Mouse (Mus musculus): Measurements from ENCODE around the gene Dpf1.

The Dpf1 gene

DNA sequence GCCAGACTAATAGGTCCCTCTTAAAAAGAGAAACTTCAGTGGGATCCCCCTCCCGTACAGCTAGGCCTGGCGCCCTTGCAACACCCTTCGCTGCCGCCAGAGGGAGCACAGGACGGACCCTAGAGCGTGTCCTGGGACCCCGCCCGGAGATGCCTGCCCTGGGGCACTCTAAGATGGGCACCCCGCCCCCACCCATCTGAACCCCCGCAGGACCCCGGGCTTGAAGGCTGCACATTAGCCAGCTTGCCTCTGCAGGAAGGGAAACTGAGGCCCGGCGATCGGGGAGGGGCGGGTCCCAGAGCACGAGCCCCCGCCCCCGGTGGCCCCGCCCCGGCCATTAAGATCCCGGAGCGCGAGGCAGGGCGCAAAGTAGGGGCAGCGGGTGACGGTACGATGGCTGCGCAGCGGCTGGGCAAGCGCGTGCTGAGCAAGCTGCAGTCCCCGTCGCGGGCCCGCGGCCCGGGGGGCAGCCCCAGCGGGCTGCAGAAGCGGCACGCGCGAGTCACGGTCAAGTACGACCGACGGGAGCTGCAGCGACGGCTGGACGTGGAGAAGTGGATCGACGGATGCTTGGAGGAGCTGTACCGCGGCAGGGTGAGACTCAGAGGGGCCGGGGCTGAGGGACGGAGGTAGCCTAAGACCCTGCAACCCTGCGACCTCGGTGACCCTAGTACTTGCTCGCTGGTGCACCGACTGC, 14.7 kb upstream of the Dpf1 start, which contains the start of gene Ppp1r14a:
Gene Ppp1r14a, plus strand, starts transcription at position 367 of the 697 bp plus-strand sequence.
- DNase-seq = peak; percentile 77

DNA sequence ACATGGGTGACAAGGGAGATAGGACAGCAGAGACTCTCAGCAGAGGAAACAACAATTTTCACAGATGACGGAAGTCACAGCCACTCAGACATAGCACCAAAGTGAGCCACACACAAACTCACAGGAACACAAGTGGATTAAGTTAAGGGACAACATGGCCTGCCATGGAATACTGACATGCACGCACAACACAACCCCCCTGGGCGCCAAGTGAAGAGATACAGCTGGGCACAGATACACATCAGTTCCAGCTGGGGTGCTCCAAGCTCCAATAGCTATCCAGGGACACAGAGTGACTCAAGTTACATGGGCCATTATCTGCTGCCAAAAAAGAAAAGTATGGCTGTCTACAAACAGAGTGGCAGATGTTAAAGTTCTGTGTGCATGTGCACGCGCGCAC, 13.9 kb upstream of the Dpf1 start:
- peak; percentile 43 for DNase-seq

DNA sequence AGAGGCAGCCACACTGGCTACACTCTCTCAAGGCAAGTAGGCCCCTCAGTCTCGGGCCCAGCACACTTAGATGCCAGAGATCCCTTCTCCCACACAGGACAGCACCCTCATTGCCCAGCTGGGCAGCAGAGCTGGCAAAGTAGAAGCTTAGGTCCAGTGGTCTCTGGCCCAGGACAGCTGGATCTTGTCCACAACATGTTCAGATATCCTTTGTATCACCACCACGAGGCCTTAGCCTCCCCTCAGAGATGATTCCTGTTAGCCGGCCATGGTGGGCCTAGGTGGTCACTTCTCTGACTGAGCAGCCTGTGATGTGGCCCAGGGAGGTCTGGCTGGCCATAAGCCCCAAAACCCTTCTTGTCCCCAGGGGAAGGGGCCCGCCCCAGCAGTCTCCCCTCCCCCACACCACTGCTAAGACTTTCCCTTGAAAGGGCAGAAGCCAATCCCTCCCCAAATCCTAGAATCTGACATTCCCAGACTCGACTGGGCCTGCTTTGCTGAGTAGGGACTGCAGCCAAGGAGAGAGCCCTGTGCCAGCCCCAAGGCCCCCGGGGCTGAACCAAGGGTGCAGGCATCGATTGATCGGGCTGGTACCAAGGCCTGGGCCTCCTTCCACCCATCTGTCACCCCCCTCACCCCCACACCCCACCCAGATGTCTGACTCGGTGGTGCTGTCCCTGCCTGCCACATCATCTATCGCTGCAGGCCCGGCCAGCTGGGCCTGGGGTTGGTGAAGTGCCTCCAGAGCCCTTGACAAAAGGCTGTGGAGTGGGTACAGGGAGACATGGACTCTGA, 12.9 kb upstream of the Dpf1 start:
- peak; percentile 55 for DNase-seq

DNA sequence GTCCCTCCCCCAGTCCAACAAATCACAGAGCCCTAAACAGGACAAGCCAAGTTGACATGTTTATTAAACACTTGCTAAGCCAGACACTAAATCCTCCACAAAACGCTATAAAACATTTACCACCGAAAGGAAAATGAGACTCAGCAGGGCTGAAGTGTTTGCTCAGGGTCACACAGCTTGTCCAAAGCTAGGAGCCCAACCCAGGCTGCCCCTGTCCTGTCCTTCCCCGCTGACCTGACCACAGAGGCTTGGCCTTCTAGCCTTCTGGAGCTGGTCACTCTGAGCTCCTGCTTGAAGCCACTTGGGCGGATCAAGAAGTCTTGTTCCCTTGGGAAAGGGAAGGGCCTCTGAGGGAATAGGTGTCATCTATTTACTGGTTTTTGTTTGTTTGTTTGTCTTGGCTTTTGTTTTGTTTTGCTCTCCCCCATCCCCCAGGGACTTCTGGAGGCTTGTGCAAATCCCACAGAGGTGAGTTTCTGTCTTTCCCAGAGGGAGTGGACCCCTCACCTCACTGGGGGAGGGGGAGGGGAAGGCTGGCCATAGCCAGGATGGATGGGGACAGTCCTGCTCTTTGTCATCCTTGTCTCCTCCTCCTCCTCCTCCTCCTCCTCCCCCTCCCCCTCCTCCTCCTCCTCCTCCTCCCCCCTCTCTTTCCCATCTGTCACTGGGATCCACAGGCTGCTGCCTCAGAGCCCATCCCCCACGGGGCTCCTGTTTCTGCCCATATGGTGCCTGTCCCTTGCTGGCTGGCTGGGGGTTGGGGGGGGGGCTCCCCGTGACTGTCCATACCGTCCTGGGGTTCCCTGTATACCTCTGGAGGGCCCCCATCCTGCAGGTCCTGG, 11.9 kb upstream of the Dpf1 start:
- DNase-seq = peak; percentile 87

DNA sequence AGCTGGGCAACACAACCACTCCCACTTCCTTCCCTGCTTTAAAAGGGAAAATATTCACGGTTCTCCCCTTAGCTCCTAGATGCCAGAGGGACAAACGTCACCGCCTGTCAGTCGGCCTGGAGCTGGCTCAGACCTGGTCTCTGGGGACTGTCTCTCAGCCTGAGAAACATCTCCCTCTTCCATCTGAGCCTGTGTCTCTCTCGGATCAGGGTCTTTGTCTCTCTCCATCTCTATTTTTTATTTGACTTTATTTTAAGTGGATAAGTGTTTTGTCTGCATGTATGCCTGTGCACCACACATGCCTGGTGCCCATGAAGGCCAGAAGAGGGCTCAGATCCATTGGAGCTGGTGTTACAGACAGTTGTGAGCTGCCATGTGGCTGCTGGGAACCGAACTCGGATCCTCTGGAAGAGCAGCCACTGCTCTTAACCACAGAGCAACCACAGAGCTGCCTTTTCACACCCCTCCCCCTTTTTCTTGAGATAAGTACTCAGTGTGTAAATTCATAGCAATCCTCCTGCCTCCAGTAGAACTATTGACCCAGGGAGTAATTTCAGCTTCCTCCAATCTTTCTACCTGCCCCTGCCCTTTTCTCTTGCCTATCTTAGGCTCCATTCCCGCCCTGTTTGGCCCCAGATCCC, 11.2 kb upstream of the Dpf1 start:
- peak; percentile 81 for DNase-seq

DNA sequence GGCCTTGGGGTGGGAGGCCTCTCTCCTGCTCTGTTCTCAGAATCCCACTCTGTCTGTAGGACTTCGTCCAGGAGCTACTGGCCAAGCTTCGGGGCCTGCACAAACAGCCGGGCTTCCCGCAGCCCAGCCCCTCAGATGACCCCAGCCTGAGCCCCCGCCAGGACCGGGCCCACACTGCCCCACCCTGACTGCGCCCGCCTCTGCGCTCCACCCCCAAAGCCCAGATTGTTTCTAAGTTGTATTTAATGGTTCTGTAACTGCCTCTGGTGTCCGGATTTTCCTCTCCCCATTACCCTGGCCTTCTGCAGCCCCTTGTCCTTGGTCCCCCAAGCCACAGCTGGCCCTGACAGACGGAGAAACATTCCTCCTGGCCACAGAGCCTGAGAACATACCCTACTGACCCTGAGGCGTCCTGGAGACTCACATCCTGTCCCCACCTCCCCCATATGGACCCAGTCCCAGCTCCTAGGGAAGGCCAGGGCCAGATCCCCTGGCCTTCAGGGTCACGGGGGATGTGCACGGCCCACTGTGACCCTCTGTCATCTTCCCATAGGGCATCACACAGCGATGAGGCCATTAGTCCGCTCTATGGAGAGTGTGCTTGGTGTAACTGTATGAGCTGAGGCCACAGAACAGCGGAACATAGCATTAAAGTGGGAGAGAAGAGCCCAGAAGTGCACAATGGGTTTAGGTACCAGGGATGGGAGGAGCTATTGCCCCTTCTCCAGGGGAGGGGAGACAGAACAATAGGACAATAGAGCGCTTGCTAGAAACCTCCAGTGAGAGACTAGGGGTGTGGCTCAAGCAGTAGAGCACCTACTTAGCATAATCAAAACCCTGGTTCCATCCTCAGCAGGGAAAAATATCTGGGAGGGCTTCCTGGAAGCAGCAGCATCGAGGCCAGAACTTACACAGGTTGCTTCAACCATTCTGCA, 10.4 kb upstream of the Dpf1 start:
- peak; percentile 52 for DNase-seq

DNA sequence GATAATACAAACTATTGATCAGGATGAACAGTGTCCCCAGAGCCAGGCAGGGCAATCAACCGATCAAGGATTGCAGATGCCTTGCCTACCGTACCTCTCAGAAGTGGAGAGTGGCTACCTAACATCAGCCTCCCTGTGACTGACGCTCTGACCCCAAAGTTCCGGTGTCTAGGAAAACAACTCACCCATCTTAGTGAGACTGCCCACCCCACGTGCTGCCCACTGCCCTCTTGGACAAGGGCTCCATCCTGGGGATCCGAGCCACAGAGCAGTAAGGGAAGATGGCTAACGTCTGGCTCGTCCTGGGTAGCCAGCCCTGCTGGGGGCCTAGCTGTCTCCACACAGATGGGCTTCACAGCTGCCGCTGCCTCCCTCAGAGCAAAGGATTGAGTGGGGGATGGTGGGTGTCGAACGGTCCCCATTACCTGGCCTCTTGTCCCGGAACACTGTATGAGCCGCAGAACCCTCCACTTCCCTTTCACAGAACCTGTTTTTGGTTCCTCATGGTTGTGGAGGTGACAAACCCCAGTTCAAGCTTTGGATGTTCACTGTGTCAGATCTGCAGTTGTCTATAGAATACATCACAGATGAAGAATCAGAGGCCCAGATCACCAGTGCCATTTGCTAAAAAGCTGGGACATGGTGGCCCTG, 9.5 kb upstream of the Dpf1 start:
- no peak for DNase-seq

DNA sequence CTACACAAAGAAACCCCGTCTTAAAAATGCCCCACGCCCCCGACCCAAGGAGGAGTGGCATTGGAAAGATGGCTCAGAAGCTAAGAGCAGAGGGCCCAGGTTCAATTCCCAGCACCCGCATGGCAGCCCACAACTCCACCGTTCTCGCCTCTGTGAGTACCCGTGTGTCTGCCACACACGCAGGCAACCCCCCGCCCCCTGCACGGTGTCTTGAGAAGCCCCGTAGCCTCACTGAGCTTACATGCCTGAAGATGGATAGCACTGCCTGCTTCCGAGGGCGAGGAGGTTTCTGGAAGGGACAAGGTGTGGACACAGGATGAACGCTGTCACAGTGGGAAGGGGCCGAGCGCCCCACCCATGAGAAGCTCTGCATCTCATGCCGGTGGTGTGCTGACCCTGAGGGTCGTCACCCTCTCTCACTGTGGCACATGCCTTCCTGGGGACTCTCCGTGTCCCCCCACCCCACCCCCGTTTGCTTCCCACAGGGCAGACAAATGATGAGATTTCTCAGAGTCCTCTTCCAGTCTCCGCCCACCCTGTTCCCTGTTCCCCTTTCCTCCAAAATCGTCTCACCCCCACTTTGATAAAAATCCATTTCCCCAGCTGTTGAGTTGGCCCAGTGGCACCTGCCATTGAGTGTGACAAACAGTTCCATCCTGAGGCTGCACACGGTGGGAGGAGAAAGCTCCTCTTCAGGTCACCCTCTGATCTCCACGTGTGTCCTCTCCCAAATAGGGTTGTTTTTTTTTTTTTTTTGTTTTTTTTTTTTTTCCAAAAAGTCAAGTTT, 7.7 kb upstream of the Dpf1 start:
- DNase-seq = no peak

DNA sequence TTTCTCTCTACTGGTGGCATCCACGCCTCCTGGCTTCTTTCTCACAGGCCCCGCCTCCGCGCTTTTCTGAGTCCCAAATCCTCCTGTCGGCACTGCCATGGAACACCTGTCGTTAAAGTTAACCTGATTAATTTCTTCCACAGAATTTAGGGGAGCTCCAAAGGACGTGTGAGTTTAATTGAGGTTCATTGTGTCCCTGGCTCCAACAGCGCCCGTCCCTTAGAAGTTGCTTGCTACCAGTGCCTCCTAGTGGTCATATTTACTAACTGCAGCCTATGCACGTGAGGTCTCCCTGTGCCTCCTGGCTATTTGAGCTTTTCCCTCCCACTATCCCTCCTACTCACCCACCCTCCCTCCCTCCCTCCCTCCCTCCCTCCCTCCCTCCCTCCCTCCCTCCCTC, 6.8 kb upstream of the Dpf1 start:
- DNase-seq = peak; percentile 89

DNA sequence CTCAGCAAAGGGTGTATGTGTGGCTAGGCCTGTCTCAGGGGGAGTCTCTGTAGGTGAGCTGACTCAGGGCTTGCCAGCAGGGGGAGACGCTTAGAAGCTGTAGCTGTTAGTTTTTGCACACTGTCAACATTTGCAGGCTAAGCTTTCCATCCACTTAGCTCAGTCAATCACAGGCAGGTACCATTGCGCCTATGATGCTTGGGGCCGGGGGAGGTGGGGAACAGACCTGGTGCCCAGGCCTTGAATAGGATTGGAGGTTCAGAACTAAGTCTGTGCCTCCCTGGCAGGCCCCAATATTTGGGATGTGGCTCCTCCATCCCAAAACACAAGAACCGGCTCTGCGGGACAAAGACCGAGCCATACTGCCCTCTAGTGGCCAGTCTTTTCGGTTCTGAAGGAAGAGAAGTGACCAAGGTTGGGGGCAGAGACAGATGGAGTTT, 2.6 kb upstream of the Dpf1 start:
- DNase-seq = peak; percentile 84

DNA sequence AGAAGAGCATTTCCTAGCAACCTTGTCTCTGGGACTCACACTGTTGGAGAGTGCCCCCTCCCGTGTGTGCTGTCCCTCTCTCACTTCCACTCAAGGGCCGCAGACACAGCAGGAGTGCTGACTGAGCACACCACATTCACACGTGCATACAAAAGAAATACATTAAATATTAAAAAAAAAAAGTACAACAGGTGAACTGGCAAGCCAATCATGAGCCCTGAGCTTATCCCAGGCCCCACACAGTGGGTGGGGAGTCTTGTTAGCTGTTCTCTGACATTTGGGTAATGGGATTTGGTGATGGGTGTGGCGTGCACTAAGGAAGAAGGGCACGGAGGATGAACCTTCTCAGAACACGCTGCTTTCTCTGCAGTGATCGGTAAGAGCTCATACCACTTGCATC, 1.1 kb upstream of the Dpf1 start:
- no peak for DNase-seq

DNA sequence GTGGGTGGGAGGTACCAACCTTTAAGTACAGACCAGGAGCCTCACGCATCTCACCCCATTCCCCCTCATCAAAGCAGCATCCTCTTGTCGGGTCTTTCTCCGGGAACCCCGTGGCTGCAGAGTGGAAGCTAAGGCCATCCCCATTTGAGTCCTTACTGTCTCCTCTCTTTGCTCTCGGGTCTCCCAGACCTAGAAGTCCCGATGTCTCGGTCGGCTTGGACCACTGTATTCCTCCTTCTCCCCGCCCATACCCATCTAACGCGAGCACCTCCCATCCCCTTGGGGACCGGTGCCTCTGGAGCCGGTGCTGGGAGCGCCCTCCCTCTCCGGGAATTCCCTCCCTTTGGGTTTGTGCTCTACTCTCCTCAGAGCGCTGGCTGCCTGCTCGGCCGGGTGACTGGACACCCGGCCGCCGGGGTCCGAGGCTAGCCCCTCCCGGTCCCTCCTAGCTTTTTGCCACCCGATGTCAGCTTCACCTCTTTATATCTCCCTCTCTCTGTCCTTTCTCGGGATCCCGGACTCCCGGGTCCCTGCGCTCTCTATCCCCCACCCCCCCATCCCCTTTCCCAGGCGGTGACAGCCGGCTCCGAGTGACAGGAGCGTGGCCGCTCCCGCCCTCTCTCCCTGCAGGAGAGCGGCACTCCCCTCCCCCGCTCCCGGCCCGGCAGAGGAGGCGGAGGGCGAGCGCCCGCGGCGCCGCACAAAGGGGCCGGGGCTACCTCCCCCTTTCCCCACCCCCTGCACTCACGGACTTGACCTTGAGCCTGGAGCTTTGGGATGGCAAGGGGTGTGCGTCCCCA, 912 bp downstream of the Dpf1 start:
- peak; percentile 47 for DNase-seq

DNA sequence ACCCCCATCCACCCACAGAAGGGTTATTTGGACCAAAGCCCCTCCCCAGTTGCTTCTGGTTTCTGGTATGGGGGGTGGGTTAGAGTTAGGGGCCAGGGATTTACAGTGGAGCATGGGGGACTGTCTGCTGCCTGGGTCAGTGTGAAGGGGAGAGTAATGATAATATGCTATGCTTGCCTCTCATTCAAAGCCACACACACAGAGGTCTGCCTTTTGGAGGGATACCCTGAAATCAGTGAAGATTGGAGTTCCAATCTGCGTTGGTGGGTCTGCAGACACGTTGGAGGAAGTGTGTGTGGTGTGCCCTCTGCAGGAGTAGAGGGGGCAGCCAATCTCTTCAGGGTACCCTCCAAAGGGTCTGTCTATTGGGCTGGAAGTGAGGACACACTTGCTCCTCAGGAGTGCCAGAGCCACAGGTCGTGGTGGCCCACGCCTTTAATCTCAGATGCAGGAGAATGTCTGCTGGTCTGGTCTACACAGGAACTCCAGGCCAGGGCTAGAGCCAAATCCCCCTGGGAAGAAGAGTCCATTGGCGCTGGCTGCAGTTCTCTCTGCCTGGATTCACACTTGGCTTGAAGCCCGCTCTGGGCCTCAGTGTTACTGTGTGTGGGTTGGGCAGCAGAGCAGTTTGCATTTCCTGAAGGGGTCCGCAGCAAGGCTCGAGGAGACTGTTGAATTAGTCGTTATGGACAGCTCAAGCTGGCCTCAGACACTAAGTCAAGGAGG, 1.7 kb downstream of the Dpf1 start:
- peak; percentile 67 for DNase-seq

DNA sequence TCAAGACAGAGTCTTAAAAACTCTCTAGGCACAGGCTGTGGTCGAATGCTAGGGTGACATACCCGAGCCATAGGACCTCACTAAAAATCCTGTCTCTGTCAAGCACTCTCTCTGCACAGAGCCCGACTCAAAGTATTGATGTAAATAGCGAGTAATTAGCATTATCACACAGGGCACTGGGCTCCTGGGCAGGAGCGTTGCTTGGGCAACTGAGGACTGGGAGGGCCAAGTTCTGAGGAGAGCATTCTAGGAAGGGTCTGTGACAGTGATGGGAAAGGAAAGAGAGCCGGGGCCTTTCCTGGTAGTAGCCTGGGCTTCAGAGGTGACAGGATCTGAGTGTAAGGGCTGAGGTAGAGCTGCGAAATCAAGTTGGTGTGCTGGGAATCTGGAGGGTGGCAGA, 2.4 kb downstream of the Dpf1 start:
- DNase-seq = no peak

DNA sequence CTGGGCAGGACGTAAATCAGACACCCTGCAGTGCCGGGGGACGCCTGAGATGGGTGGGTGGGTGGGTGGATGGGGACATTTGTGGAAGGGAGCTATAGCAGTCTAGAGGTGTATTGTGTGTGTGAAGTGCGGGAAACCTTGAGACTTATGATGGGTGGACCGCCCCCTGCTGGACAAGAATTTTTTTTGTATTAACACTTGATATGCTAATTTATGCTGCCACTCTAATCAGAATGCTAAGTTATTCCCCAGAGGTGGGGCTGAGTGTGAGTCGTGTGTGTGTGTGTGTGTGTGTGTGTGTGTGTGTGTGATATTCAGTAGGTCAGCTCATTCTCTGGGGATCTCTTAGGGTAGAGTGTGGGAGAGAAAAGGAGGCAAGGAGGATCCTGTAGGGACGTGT, 2.9 kb downstream of the Dpf1 start:
- peak; percentile 88 for DNase-seq

DNA sequence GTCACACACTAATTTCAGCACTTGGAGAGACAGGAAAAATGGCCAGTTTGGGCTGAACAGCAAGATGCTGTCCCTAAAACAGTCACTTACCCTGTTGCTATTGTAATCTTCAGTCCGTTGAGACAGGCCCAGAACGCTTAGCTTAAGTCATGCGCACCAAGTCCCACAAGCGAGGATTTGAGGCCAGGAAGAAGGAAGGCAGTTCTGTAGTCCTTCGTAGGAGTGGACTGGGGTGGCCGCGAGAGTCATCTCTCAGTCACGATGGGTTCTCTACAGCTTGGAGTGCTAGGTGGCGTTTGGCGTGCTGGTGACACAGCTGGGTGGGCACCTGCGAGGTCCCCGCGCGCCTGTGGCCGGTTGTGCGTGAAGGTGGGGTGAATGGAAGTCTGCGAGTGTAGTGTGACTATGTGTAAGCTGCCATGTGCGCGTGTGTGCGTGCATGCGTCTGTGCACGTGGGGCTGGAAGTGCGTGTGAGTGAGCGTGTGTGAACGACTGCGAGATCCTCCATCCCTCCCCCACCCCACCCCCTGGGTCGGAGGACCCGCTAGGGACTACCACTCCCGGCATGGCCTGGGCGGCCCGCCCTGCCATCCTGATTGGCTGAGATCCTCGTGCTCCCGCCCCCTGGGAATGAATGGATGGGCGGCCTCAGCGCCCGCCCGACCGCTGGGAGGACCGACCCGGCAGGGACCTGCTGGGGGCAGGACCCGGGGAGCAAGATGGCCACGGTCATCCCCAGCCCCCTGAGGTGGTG, 3.8 kb downstream of the Dpf1 start:
- DNase-seq = peak; percentile 96

DNA sequence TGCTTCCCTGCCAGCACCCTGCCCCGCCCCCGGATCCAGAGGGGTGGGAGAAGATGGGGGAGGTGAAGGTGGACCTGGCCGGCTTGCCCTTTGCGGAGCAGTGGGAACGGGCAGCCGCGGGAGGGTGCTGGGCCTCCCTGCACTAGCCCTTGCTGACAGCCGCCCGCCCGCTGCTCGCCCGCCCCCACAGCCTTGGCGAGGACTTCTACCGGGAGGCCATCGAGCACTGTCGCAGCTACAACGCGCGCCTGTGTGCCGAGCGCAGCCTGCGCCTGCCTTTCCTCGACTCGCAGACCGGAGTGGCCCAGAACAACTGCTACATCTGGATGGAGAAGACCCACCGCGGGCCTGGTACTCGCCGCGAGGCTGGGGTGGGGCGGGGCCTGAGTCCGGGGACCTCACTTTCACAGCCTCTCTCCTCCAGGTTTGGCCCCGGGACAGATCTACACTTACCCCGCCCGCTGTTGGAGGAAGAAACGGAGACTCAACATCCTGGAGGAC, 5.5 kb downstream of the Dpf1 start:
- peak; percentile 71 for DNase-seq

DNA sequence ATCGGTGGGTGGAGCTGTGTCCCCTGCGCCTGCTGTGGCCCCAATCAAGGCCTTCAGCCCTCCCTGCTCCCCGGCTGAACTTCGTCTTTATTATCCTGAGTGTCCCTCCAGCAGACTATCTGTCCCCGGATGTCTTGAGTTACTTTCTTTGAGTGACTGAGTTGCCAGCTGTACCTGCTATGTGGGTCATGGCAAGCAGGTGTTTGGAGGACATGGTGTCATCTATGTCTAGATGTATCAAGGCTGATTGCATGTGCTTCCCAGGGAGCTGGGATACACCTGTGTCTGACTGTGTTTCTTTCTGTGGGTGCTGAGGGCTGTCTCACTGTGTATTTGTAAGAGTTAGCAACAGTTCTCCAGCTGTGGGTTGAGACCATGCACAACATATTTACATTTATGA, 6.0 kb downstream of the Dpf1 start:
- peak; percentile 50 for DNase-seq
